In the genomic region with DNA sequence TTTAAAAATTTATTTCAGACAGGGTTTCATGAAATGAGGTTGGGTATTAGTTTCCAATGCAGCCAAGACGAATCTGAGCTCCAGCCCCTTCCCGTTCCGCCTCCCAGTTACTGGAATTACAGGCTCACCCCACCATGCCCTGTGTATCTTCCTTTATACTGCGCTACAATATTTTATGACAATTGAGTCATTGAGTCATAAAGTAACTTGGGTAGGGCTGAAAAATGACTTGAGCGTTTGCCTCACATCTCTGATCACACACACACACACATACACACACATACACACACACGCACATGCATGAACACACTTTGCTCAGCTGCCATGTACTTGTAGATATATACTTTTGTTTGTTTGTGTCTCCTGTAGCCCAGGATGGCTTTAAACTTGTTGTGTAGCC, we compare ENCODE assay signal across 22 mouse cellular contexts. TPM values are rescaled to one million over a fixed set of nuclear protein-coding genes. Genes with fewer than 3 reads are reported as not detected.
A peak's percentile ranks its signal among the peaks of the same experiment; 100 is the strongest.
DNase-seq lines count a peak whose midpoint lies in the region; ATAC-seq and TF ChIP-seq lines count a peak whose summit lies in the region.
"Had no signal": no experiment of that assay in that cellular context is flagged by ENCODE, and none has a peak within 500 bp of the region (broad histone marks: within the 10 kb centered on the region; RNA-seq: fewer than 3 reads in every experiment).

No protein-coding gene starts in this region.

- H3K27ac ChIP-seq in heart, embryonic 15.5 days: peak overlapping the region; percentile 6; the same call in 1 of the 2 replicates
- H3K27ac ChIP-seq in lung, embryonic 16.5 days (ENCODE audit: low read length): peak overlapping the region; percentile 63
- H3K27ac ChIP-seq in limb, embryonic 13.5 days: peak overlapping the region; percentile 85; the same call in 1 of the 2 replicates
- H3K27ac ChIP-seq in forebrain, embryonic 13.5 days: no peak overlapping the region
- H3K27ac ChIP-seq: forebrain, embryonic 15.5 days; midbrain, embryonic 15.5 days; neural tube, embryonic 15.5 days had no signal

- H3K4me2 ChIP-seq in heart, embryonic 15.5 days: no peak overlapping the region
- H3K4me2 ChIP-seq in lung, embryonic 16.5 days (ENCODE audit: low read depth, low read length): no peak overlapping the region
- peak overlapping the region; percentile 57; the same call in 1 of the 2 replicates for H3K4me2 ChIP-seq in limb, embryonic 13.5 days (replicated peaks)
- no peak overlapping the region for H3K4me2 ChIP-seq in forebrain, embryonic 13.5 days

- H3K36me3 ChIP-seq in heart, embryonic 15.5 days: no peaks in the 10 kb centered on the region
- H3K36me3 ChIP-seq in lung, embryonic 16.5 days (ENCODE audit: control insufficient read depth, insufficient read depth, low read length): no peaks in the 10 kb centered on the region
- H3K36me3 ChIP-seq in limb, embryonic 13.5 days: no peaks in the 10 kb centered on the region
- H3K36me3 ChIP-seq in forebrain, embryonic 13.5 days (ENCODE audit: poor library complexity, severe bottlenecking): no peaks in the 10 kb centered on the region
- H3K36me3 ChIP-seq: forebrain, embryonic 15.5 days; kidney, embryonic 15.5 days; midbrain, embryonic 15.5 days; neural tube, embryonic 15.5 days had no signal

- no peak for DNase-seq in heart, postnatal 4 days
- DNase-seq in lung, adult 2 months: no peak
- DNase-seq: B cell, adult 2 months; cerebellum, adult 18-20 months; cerebellum, postnatal 36 days had no signal

- TF ChIP-seq POLR2A in lung, adult 2 months (IDR thresholded peaks at IDR 0.05; ENCODE audit: borderline replicate concordance, extremely low read depth, low read depth, low read length): no peak

- WGBS in heart, embryonic 15.5 days: 93% methylated on average over 6 of the region's 6 CpGs
- 94% methylated on average over 6 of the region's 6 CpGs for WGBS in lung, embryonic 16.5 days
- 86% methylated on average over 6 of the region's 6 CpGs for WGBS in lung, adult 2 months
- 73% methylated on average over 6 of the region's 6 CpGs for WGBS in limb, embryonic 13.5 days
- WGBS in forebrain, embryonic 13.5 days: 95% methylated on average over 6 of the region's 6 CpGs

- H3K9me3 ChIP-seq in heart, embryonic 15.5 days (replicated peaks): no peaks in the 10 kb centered on the region
- no peaks in the 10 kb centered on the region for H3K9me3 ChIP-seq in lung, embryonic 16.5 days (ENCODE audit: control insufficient read depth, low read length)
- no peaks in the 10 kb centered on the region for H3K9me3 ChIP-seq in limb, embryonic 13.5 days
- no peaks in the 10 kb centered on the region for H3K9me3 ChIP-seq in forebrain, embryonic 13.5 days (replicated peaks)
- H3K9me3 ChIP-seq: forebrain, embryonic 15.5 days; kidney, embryonic 15.5 days; midbrain, embryonic 15.5 days; neural tube, embryonic 15.5 days had no signal

- H3K27me3 ChIP-seq in heart, embryonic 15.5 days: no peaks in the 10 kb centered on the region
- H3K27me3 ChIP-seq in lung, embryonic 16.5 days (ENCODE audit: control insufficient read depth, insufficient read depth, low read depth, low read length): no peaks in the 10 kb centered on the region
- H3K27me3 ChIP-seq in limb, embryonic 13.5 days: no peaks in the 10 kb centered on the region
- H3K27me3 ChIP-seq in forebrain, embryonic 13.5 days: no peaks in the 10 kb centered on the region
- H3K27me3 ChIP-seq: forebrain, embryonic 15.5 days; kidney, embryonic 15.5 days; midbrain, embryonic 15.5 days; neural tube, embryonic 15.5 days had no signal

- no peak overlapping the region for H3K9ac ChIP-seq in heart, embryonic 15.5 days
- H3K9ac ChIP-seq in lung, embryonic 16.5 days (ENCODE audit: low read length): no peak overlapping the region; the same call in 1 of the 2 replicates
- no peak overlapping the region for H3K9ac ChIP-seq in limb, embryonic 13.5 days
- no peak overlapping the region for H3K9ac ChIP-seq in forebrain, embryonic 13.5 days
- H3K9ac ChIP-seq: forebrain, embryonic 15.5 days; kidney, embryonic 15.5 days had no signal

- no peak for ATAC-seq in heart, embryonic 15.5 days (replicated peaks; ENCODE audit: insufficient number of reproducible peaks, insufficient read depth, low FRiP score, low read depth)
- no peak for ATAC-seq in lung, embryonic 16.5 days (ENCODE audit: low read depth)
- no peak for ATAC-seq in limb, embryonic 13.5 days (ENCODE audit: low FRiP score, low read depth)
- no peak for ATAC-seq in granulocyte monocyte progenitor cell, adult 5-6 weeks (replicated peaks; ENCODE audit: poor library complexity, severe bottlenecking)
- no peak for ATAC-seq in forebrain, embryonic 13.5 days

- H3K4me1 ChIP-seq in heart, embryonic 15.5 days (replicated peaks): peaks cover 19% of the 10 kb centered on the region
- H3K4me1 ChIP-seq in lung, embryonic 16.5 days (replicated peaks; ENCODE audit: control insufficient read depth, insufficient read depth, low read length): peaks cover 21% of the 10 kb centered on the region
- H3K4me1 ChIP-seq in lung, adult 2 months (ENCODE audit: control insufficient read depth, insufficient read depth, low read length): no peaks in the 10 kb centered on the region; the same call in 1 of the 2 replicates
- H3K4me1 ChIP-seq in limb, embryonic 13.5 days: peaks cover 41% of the 10 kb centered on the region
- peaks cover 5% of the 10 kb centered on the region; the same call in 1 of the 2 replicates for H3K4me1 ChIP-seq in forebrain, embryonic 13.5 days

- H3K4me3 ChIP-seq in heart, embryonic 15.5 days: no peak overlapping the region
- H3K4me3 ChIP-seq in lung, embryonic 16.5 days (ENCODE audit: low read length): no peak overlapping the region
- H3K4me3 ChIP-seq in lung, adult 2 months (replicated peaks; ENCODE audit: extremely low read depth, low read depth, low read length): no peak overlapping the region
- H3K4me3 ChIP-seq in limb, embryonic 13.5 days: no peak overlapping the region
- no peak overlapping the region for H3K4me3 ChIP-seq in forebrain, embryonic 13.5 days
- H3K4me3 ChIP-seq: myocyte had no signal

- no peak for TF ChIP-seq CTCF in lung, adult 2 months (IDR thresholded peaks at IDR 0.05; ENCODE audit: insufficient read depth, low read length)

RNA-seq across cellular contexts. Expression of a gene that starts 7.7 kb away (rescaled TPM):
- polyA plus RNA-seq in heart, embryonic 15.5 days (2015; fragmentation: Nextera tagmentation; extraction: Ambion mirVana): 0.27 and 0.87 TPM in 2 replicates
- under 1 TPM in 1 of 2 experiments, not detected in 1; 0.20 TPM for total RNA-seq in heart, postnatal 4 days (2021)
- 0.35 and 0.97 TPM in 2 replicates for polyA plus RNA-seq in lung, embryonic 16.5 days (2015; fragmentation: Nextera tagmentation; extraction: Ambion mirVana)
- polyA plus RNA-seq in lung, adult 2 months (2012; rRNA removed): 0.26 TPM in 1 of 2 replicates, not detected in the other
- polyA plus RNA-seq in limb, embryonic 13.5 days (2015; fragmentation: Nextera tagmentation; extraction: Ambion mirVana): 0.28 and 0.46 TPM in 2 replicates
- total RNA-seq in granulocyte monocyte progenitor cell, adult 5-6 weeks (2014; fragmentation: Nextera tagmentation): 1.4 TPM in 1 of 2 replicates, not detected in the other
- 0.77 TPM in 1 of 2 replicates, not detected in the other for total RNA-seq in granulocyte monocyte progenitor cell, adult 5-6 weeks (2017)
- polyA plus RNA-seq in forebrain, embryonic 13.5 days (2015; fragmentation: Nextera tagmentation; extraction: Ambion mirVana): 0.22 TPM in 1 of 2 replicates, not detected in the other
- total RNA-seq: adrenal gland, adult 18-20 months; gastrocnemius, postnatal 4 days had no signal
- polyA plus RNA-seq: midbrain, embryonic 15.5 days; neural tube, embryonic 15.5 days had no signal

RNA-seq across cellular contexts. Expression of a gene that starts 9.4 kb away (rescaled TPM):
- 0.18 and 0.26 TPM in 2 replicates for polyA plus RNA-seq in heart, embryonic 15.5 days (2015; fragmentation: Nextera tagmentation; extraction: Ambion mirVana)
- total RNA-seq in heart, postnatal 4 days (2021): not detected
- polyA plus RNA-seq in lung, embryonic 16.5 days (2015; fragmentation: Nextera tagmentation; extraction: Ambion mirVana): 0.20 TPM in 1 of 2 replicates, not detected in the other
- polyA plus RNA-seq in lung, adult 2 months (2012; rRNA removed): 0.02 and 0.20 TPM in 2 replicates
- polyA plus RNA-seq in limb, embryonic 13.5 days (2015; fragmentation: Nextera tagmentation; extraction: Ambion mirVana): 0.18 and 0.63 TPM in 2 replicates
- not detected in 2 replicates for total RNA-seq in granulocyte monocyte progenitor cell, adult 5-6 weeks (2014; fragmentation: Nextera tagmentation)
- 0.04 TPM in 1 of 2 replicates, not detected in the other for total RNA-seq in granulocyte monocyte progenitor cell, adult 5-6 weeks (2017)
- polyA plus RNA-seq in forebrain, embryonic 13.5 days (2015; fragmentation: Nextera tagmentation; extraction: Ambion mirVana): 0.03 TPM in 1 of 2 replicates, not detected in the other
- total RNA-seq: adrenal gland, adult 18-20 months; adrenal gland, postnatal 4 days; gastrocnemius, postnatal 4 days had no signal
- polyA plus RNA-seq: forebrain, embryonic 15.5 days; hindbrain, embryonic 11.5 days; liver, embryonic 11.5 days; midbrain, embryonic 15.5 days had no signal

RNA-seq across cellular contexts. Expression of a gene that starts 27.5 kb away (rescaled TPM):
- polyA plus RNA-seq in heart, embryonic 15.5 days (2015; fragmentation: Nextera tagmentation; extraction: Ambion mirVana): 75.6 and 126 TPM in 2 replicates
- 10 to 100 TPM; 33.6 to 39.4 TPM for total RNA-seq in heart, postnatal 4 days (2021)
- 85.2 and 98.2 TPM in 2 replicates for polyA plus RNA-seq in lung, embryonic 16.5 days (2015; fragmentation: Nextera tagmentation; extraction: Ambion mirVana)
- polyA plus RNA-seq in lung, adult 2 months (2012; rRNA removed): 55.5 and 82.9 TPM in 2 replicates
- polyA plus RNA-seq in limb, embryonic 13.5 days (2015; fragmentation: Nextera tagmentation; extraction: Ambion mirVana): 75.3 and 78.3 TPM in 2 replicates
- total RNA-seq in granulocyte monocyte progenitor cell, adult 5-6 weeks (2014; fragmentation: Nextera tagmentation): 1,912 and 2,149 TPM in 2 replicates
- total RNA-seq in granulocyte monocyte progenitor cell, adult 5-6 weeks (2017): 1,225 and 1,275 TPM in 2 replicates
- 11.0 and 11.5 TPM in 2 replicates for polyA plus RNA-seq in forebrain, embryonic 13.5 days (2015; fragmentation: Nextera tagmentation; extraction: Ambion mirVana)

RNA-seq across cellular contexts. Expression of a gene that starts 38.6 kb away (rescaled TPM):
- polyA plus RNA-seq in heart, embryonic 15.5 days (2015; fragmentation: Nextera tagmentation; extraction: Ambion mirVana): 595 and 619 TPM in 2 replicates
- total RNA-seq in heart, postnatal 4 days (2021): 100 to 1,000 TPM; 188 to 201 TPM
- polyA plus RNA-seq in lung, embryonic 16.5 days (2015; fragmentation: Nextera tagmentation; extraction: Ambion mirVana): 1,118 and 1,160 TPM in 2 replicates
- polyA plus RNA-seq in lung, adult 2 months (2012; rRNA removed): 3,073 and 5,313 TPM in 2 replicates
- 180 and 183 TPM in 2 replicates for polyA plus RNA-seq in limb, embryonic 13.5 days (2015; fragmentation: Nextera tagmentation; extraction: Ambion mirVana)
- total RNA-seq in granulocyte monocyte progenitor cell, adult 5-6 weeks (2014; fragmentation: Nextera tagmentation): not detected in 2 replicates
- not detected in 2 replicates for total RNA-seq in granulocyte monocyte progenitor cell, adult 5-6 weeks (2017)
- 3.0 and 3.3 TPM in 2 replicates for polyA plus RNA-seq in forebrain, embryonic 13.5 days (2015; fragmentation: Nextera tagmentation; extraction: Ambion mirVana)
- total RNA-seq: megakaryocyte-erythroid progenitor cell, adult 5-6 weeks had no signal

RNA-seq across cellular contexts. Expression of a gene that starts 56.7 kb away (rescaled TPM):
- 14.4 and 16.5 TPM in 2 replicates for polyA plus RNA-seq in heart, embryonic 15.5 days (2015; fragmentation: Nextera tagmentation; extraction: Ambion mirVana)
- 10 to 100 TPM in 1 of 2 experiments, 1 to 10 TPM in 1; 7.0 to 10.5 TPM for total RNA-seq in heart, postnatal 4 days (2021)
- 7.1 and 7.8 TPM in 2 replicates for polyA plus RNA-seq in lung, embryonic 16.5 days (2015; fragmentation: Nextera tagmentation; extraction: Ambion mirVana)
- polyA plus RNA-seq in lung, adult 2 months (2012; rRNA removed): 10.3 TPM in 2 replicates
- 2.3 and 3.1 TPM in 2 replicates for polyA plus RNA-seq in limb, embryonic 13.5 days (2015; fragmentation: Nextera tagmentation; extraction: Ambion mirVana)
- total RNA-seq in granulocyte monocyte progenitor cell, adult 5-6 weeks (2014; fragmentation: Nextera tagmentation): 0.64 TPM in 1 of 2 replicates, not detected in the other
- 1.2 and 1.6 TPM in 2 replicates for total RNA-seq in granulocyte monocyte progenitor cell, adult 5-6 weeks (2017)
- polyA plus RNA-seq in forebrain, embryonic 13.5 days (2015; fragmentation: Nextera tagmentation; extraction: Ambion mirVana): 0.08 TPM in 1 of 2 replicates, not detected in the other
- total RNA-seq: layer of hippocampus, postnatal 14 days had no signal
- polyA plus RNA-seq: myocyte had no signal
